Mouse (Mus musculus) cerebellum, adult 8-10 months (tissue): ENCODE results near the gene Chdh.

Source experiments
- DNase-seq: peaks from one replicate; pipeline ENCODE4 v3.0.0; 2022

Chdh gene

DNA sequence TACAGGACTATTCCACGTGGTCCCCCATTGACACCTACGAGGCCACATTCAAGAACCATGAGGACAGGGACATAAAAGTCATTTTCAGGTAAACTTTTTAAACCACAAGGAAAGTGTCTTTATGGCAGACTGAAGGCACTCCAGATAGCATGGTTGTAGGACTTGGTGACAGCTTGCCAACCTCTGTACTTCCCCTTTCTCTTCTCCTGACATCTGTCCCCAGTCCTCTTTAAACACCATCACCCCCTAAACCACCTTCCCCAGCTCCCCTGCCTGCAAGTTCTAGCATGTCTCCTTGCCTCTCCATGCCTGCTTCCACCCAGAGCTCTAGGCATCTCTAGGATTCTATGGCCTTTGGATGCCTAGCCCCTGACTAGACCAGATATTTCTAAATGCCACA, 56.0 kb downstream of the Chdh start:
- no peak for DNase-seq

DNA sequence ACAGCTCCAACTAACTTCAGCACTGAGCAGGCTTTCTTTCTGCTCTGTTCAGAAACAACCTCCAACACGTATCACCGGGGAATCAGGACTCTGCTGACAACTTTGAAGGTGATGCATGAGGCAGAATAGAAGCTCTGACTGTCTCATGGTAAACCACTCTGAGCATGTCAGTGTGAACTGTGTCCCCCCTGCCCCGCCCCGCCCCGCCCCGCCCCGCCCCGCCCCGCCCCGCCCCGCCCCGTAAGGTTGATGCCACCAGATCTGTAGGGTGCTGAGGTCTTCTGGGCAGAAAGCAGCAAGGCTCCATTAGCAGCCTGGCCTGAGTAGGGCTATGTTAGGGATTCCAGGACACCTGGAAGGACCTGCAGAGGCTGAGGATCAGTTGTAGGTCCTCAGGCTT, 57.9 kb downstream of the Chdh start:
- no peak for DNase-seq

DNA sequence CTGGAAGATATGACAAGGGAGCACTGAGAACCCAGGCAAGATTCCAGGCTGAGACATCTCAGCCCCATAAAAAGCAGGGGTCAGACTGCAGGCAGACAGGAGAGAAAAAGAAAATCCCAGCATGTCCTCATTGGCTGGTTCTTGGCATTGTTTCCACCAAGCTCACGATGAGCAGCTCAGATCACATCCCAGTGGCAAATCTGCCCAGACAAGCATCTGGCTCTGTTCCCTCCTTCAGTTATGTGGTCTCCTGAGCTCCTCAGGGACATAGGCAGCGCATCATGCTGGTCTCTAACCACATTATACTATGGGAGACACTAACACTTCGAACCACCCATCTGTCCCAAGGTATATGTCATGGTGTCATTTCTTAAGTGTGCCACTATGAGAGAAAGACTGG, 59.7 kb downstream of the Chdh start:
- no peak for DNase-seq

DNA sequence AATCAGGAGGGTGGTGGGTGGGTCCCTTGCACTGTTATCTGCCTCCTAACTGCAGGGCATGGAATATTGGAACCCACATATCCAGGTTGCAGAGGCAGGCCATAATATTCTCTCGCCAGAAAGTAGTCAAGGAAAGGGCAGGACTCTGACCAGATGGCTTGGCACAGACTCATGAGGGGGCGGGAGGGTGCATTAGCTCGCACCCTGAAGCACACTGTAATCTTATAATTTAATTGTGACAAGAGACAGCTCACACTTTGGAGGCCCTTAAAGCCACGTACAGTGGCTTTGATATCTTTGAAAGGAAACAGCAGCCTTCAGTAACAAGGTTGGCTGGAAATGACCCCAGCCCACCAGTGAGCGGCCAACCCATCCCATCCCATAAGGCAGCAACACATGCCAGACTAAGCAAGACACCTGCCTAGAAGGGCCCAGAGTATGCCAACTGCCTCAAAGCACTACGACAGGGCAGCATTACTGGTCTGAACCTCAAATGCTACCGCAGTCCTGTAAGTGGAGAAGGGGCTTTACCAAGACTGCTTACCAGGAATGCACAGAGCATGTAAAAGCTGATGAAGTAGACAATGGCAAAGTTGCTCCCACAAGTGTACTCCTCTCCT, 66.6 kb downstream of the Chdh start:
- DNase-seq = peak; percentile 54

DNA sequence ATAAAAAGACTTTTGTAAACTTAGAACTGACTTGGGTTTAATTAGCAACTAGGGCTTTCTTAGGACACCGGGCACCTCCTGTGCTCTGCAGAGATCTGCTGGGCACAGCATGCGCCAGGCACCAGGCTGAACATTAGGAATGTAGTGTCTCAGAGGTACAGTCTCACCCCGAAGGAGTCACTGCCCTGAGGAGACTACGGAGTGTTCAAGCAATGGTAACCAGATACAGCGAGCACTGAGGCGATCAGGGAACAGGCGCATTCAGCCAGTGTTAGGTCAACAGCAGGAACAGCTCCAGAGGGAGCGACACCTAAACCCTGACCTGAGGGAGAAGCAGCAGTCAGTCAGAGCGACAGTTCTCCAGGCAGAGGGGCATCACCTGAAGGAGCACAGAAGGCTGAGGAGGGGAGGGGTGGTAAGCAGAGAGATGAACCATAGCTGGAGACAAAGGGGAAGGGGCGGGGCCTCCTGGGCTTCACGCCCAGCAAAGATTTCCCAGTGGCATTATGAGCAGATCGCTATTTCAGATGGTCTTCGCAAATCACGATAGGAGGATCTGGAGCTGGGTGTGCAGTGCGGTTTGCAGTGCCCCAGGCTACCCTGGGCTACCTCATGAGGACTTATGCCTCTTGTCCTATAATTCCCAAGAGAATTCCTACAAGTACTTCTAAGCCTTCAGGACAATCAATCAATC, 69.4 kb downstream of the Chdh start:
- DNase-seq = no peak

DNA sequence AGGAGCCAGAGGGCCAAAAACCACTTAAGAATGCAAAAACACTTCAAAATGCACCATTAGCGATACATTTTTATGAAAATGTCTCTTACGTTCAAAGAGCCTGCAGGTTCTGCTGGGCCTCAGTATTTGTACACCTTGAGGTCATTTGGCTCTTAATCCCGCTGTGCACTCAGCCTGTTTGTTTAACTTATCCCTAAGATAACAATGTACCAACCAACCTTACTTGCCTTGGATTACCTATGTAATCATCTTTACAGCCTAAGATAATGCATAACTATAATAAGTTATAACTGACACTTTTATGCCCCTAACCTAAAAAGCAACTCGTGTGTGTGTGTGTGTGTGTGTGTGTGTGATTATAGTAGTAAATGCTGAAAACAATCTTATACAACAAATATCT, 70.9 kb downstream of the Chdh start:
- no peak for DNase-seq
